ENCODE assay signal across 40 mouse cellular contexts in the genomic region with DNA sequence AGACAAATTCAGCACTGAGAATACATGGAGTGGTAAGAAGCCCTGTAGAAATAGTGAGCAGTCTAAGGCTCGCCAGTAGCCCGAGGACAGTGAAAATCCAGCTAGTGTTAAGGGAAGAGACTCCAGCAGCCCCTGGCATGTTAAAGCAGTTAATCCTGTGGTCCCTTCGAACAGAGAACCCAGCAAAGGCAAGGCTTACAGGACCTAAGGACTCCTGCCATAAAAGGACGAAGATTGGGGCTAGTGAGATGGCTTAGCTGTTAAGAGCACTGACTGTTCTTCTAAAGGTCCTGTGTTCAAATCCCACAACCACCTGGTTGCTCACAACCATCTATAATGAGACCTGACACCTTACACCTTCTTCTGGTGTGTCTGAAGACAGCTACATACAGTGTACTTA. TPM values are rescaled to one million over a fixed set of nuclear protein-coding genes. Genes with fewer than 3 reads are reported as not detected.
"Had no signal": no experiment of that assay in that cellular context is flagged by ENCODE, and none has a peak within 500 bp of the region (broad histone marks: within the 10 kb centered on the region; RNA-seq: fewer than 3 reads in every experiment).

No protein-coding gene starts in this region.

- H3K27me3 ChIP-seq: heart, embryonic 15.5 days; hindbrain, embryonic 15.5 days; kidney, embryonic 15.5 days; limb, embryonic 13.5 days; limb, embryonic 15.5 days had no signal

- DNase-seq: gastrocnemius, adult 2 months; gastrocnemius, postnatal 10 days; gastrocnemius, postnatal 36 days; heart, adult 11 months; heart, adult 2 months; heart, postnatal 14 days; heart, postnatal 36 days; kidney, adult 11 months; kidney, adult 2 months; kidney, adult 9 months; kidney, postnatal 14 days; kidney, postnatal 36 days; layer of hippocampus, adult 9-11 months; layer of hippocampus, postnatal 36 days; left cerebral cortex, postnatal 4 days had no signal

- H3K4me3 ChIP-seq: gastrocnemius, adult 2 months; heart, adult 2 months; heart, embryonic 13.5 days; heart, embryonic 15.5 days; hindbrain, embryonic 13.5 days; hindbrain, embryonic 15.5 days; kidney, embryonic 15.5 days; limb, embryonic 13.5 days; limb, embryonic 15.5 days; liver, embryonic 12.5 days had no signal

- H3K36me3 ChIP-seq: heart, embryonic 13.5 days; heart, embryonic 15.5 days; hindbrain, embryonic 13.5 days; hindbrain, embryonic 15.5 days; limb, embryonic 13.5 days; limb, embryonic 15.5 days; liver, embryonic 12.5 days had no signal

- H3K9me3 ChIP-seq: heart, embryonic 13.5 days; heart, embryonic 15.5 days; hindbrain, embryonic 13.5 days; hindbrain, embryonic 15.5 days; kidney, embryonic 15.5 days; limb, embryonic 13.5 days; limb, embryonic 15.5 days; liver, embryonic 12.5 days had no signal

- H3K4me2 ChIP-seq: heart, embryonic 11.5 days; heart, embryonic 13.5 days; heart, embryonic 15.5 days; hindbrain, embryonic 13.5 days; hindbrain, embryonic 15.5 days; kidney, embryonic 15.5 days; limb, embryonic 13.5 days; limb, embryonic 15.5 days; liver, embryonic 12.5 days had no signal

- H3K27ac ChIP-seq: gastrocnemius, adult 2 months; heart, adult 2 months; heart, embryonic 13.5 days; heart, embryonic 15.5 days; hindbrain, embryonic 13.5 days; hindbrain, embryonic 15.5 days; hindbrain, postnatal 0 days; kidney, embryonic 15.5 days; kidney, postnatal 0 days; limb, embryonic 13.5 days; limb, embryonic 15.5 days; liver, embryonic 12.5 days had no signal

- H3K9ac ChIP-seq: heart, embryonic 13.5 days; heart, embryonic 15.5 days; hindbrain, embryonic 13.5 days; hindbrain, embryonic 15.5 days; kidney, embryonic 15.5 days; limb, embryonic 13.5 days; limb, embryonic 15.5 days; liver, embryonic 12.5 days had no signal

- ATAC-seq: hindbrain, postnatal 0 days; intestine, embryonic 16.5 days; liver, embryonic 12.5 days had no signal

RNA-seq across cellular contexts. Expression of gene Exosc6, which starts 10.2 kb away (rescaled TPM):
- total RNA-seq: gastrocnemius, adult 2 months; gastrocnemius, postnatal 10 days; gastrocnemius, postnatal 36 days; heart, adult 2 months; heart, postnatal 14 days; heart, postnatal 36 days; hindbrain, postnatal 0 days; layer of hippocampus, adult 18-20 months; layer of hippocampus, adult 8-10 months; layer of hippocampus, postnatal 14 days; layer of hippocampus, postnatal 36 days; left cerebral cortex, adult 18-20 months; left cerebral cortex, adult 8-10 months; left cerebral cortex, postnatal 10 days; left cerebral cortex, postnatal 25 days; left cerebral cortex, postnatal 4 days had no signal
- polyA plus RNA-seq: frontal cortex, adult 2 months; gonadal fat pad, adult 2 months; heart, adult 2 months; hindbrain, embryonic 13.5 days; hindbrain, embryonic 15.5 days; hindbrain, postnatal 0 days; kidney, adult 2 months; large intestine, adult 2 months had no signal

RNA-seq across cellular contexts. Expression of gene Clec18a, which starts 25.9 kb away (rescaled TPM):
- total RNA-seq: hematopoietic stem cell, adult 5-6 weeks; hindbrain, postnatal 0 days had no signal
- polyA plus RNA-seq: heart, embryonic 11.5 days; heart, embryonic 13.5 days; heart, embryonic 15.5 days; intestine, embryonic 14.5 days; large intestine, adult 2 months; limb, embryonic 11.5 days; limb, embryonic 13.5 days; limb, embryonic 15.5 days; liver, embryonic 12.5 days had no signal
